Mouse (Mus musculus): ENCODE measurements around the gene Ccdc155.

DNA sequence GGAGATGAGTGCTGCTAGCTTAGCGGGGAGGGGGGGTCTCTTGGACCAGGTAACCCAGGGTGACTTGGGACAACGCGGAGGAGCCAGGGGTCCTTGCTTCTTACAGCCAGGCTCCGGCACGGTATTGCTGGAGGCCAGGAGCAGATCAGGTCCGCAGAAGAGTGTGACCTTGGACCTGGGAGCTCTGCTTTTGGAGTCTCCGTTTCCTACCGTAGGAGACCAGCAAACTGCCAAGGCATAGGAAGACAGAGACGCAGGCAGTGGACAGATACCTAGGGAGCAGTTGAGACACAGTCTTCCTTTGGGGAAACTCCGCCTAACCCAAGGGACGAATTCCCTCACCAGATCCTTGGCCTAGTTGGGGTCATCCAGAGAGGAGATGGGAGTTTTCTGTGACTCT lies 39.0 kb downstream of the Ccdc155 start:
- TF ChIP-seq MAFK (IDR thresholded peaks at IDR 0.05; ENCODE audit: insufficient read depth, low read depth, low read length) = no peak
- TF ChIP-seq CHD2 (IDR thresholded peaks at IDR 0.05; ENCODE audit: low read depth, low read length) = no peak
- no peak for TF ChIP-seq ZC3H11A (IDR thresholded peaks at IDR 0.05; ENCODE audit: borderline replicate concordance, low read depth, low read length)
- TF ChIP-seq ZNF384 (IDR thresholded peaks at IDR 0.05; ENCODE audit: low read depth, low read length) = no peak
- no peak for TF ChIP-seq HCFC1 (IDR thresholded peaks at IDR 0.05; ENCODE audit: borderline replicate concordance, insufficient read depth, low read length)

All from ES-E14 (cell line).